14 mouse cellular contexts compared by ENCODE assay signal in the genomic region with DNA sequence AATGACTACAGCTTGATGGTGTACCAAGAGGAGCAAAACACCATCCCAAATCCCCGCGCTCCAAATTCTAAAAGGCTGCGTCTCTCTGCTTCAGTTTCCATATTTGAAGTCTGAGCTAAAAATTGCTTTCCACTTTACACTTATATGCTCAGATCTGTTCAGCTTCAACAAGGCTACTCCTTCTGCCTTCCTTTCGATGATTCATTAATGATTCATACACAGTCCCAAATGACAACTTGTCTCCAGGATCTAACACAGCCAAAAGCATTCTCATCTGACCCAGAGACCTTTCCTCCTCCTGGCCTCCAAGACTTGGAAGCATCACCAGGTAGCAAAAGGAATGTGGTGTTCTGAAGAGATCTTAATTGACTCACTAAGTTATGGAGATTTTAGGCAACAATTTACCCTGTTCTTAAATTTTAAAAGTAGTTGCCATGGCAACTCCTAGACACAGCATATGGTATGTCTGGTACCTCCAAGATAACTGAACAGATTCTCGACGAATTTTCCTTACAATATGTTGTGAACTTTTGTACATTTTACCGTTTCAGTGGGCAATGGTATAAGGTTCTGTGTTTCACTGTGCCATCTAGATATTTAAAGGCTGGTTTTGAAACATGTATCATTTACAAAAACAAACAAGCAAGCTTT.
DNase-seq lines count a peak whose midpoint lies in the region; TF ChIP-seq lines count a peak whose summit lies in the region.
"Had no signal": no experiment of that assay in that cellular context is flagged by ENCODE, and none has a peak within 500 bp of the region (broad histone marks: within the 10 kb centered on the region; RNA-seq: fewer than 3 reads in every experiment).

No protein-coding gene starts in this region.

- H3K4me3 ChIP-seq in left cerebral cortex, adult 2 months: no peak overlapping the region
- H3K4me3 ChIP-seq: gastrocnemius, adult 2 months; liver, embryonic 13.5 days; stomach, embryonic 15.5 days had no signal

- H3K27ac ChIP-seq in left cerebral cortex, adult 2 months: peak overlapping the region; percentile 73
- H3K27ac ChIP-seq: gastrocnemius, adult 2 months; kidney, postnatal 0 days; liver, embryonic 13.5 days; stomach, embryonic 15.5 days had no signal

- TF ChIP-seq CTCF in left cerebral cortex, adult 2 months (IDR thresholded peaks at IDR 0.05): no peak

- intact Hi-C loops in left cerebral cortex, postnatal 4 days (cut with DNase I): no loop called here
- intact Hi-C loops in left cerebral cortex, adult 2 months (cut with DNase I): loop anchor here (5.0 kb wide), 1 partner anchor 36 kb away; no protein-coding TSS in a partner anchor

- peak; percentile 37 for DNase-seq in left cerebral cortex, adult 11 months (ENCODE audit: low spot score)
- DNase-seq in left cerebral cortex, postnatal 4 days: no peak
- peak; percentile 34 to 67 for DNase-seq in frontal cortex, adult 2 months (ENCODE audit: extremely low spot score in 1 of 2, low spot score in 1 of 2)
- peak; percentile 23 to 29 for DNase-seq in left cerebral cortex, adult 2 months (ENCODE audit: extremely low spot score in 1 of 2, low spot score in 2 of 2)
- peak; percentile 15 for DNase-seq in right cerebral cortex, postnatal 4 days
- DNase-seq in kidney, postnatal 36 days: no peak
- DNase-seq in embryo, embryonic 10.5 days (ENCODE audit: low spot score): no peak
- no peak for DNase-seq in lung, postnatal 36 days
- DNase-seq: cerebellum, adult 11 months; embryo, embryonic 11 days; gastrocnemius, adult 2 months; liver, embryonic 13.5 days had no signal

Comparison
In these comparisons a context has a peak if more than half of its experiments do, and no peak if none do; other contexts are left out.
1. DNase-seq: peak in left cerebral cortex, adult 11 months (single experiment), frontal cortex, adult 2 months (2 of 2), left cerebral cortex, adult 2 months (2 of 2) and right cerebral cortex, postnatal 4 days (single experiment); none in left cerebral cortex, postnatal 4 days (single experiment), kidney, postnatal 36 days (0 of 2), embryo, embryonic 10.5 days (single experiment) and lung, postnatal 36 days (single experiment).